Mouse (Mus musculus): ENCODE results near the gene Dbp. TPM values are rescaled to one million over a fixed set of nuclear protein-coding genes. Genes with fewer than 3 reads are reported as not detected.

Gene Dbp
- polyA plus RNA-seq, 1 experiment from 2014 or later = 4.3 TPM

- 83% methylated on average over 12 of the region's 12 CpGs for WGBS
- Histone ChIP-seq H3K4me1 (peaks cover 8% of the 10 kb centered on the region), H3K9ac (no peak overlapping the region), H3K9me3 (no peaks in the 10 kb centered on the region), H3K36me3 (no peaks in the 10 kb centered on the region), H3K27ac (no peak overlapping the region), H3K27me3 (no peaks in the 10 kb centered on the region), H3K4me2 (no peak overlapping the region), H3K4me3 (no peak overlapping the region)
- no peak for ATAC-seq (ENCODE audit: insufficient number of reproducible peaks, low FRiP score, low TSS enrichment, low read depth)
Observed at GRCm38 (mm10) chr7:45741308-45741707, 36.4 kb downstream of the Dbp start.

GRCm38 (mm10) chr7:45741777-45742176, 36.9 kb downstream of the Dbp start:
- no peak for ATAC-seq (ENCODE audit: insufficient number of reproducible peaks, low FRiP score, low TSS enrichment, low read depth)
- Histone ChIP-seq H3K27ac (no peak overlapping the region), H3K27me3 (no peaks in the 10 kb centered on the region), H3K4me1 (peaks cover 8% of the 10 kb centered on the region), H3K4me3 (peak overlapping the region; percentile 36), H3K36me3 (no peaks in the 10 kb centered on the region), H3K9ac (no peak overlapping the region), H3K4me2 (peak overlapping the region; percentile 48), H3K9me3 (no peaks in the 10 kb centered on the region)
- 32% methylated on average over 11 of the region's 11 CpGs for WGBS

- no peak for ATAC-seq (ENCODE audit: insufficient number of reproducible peaks, low FRiP score, low TSS enrichment, low read depth)
- Histone ChIP-seq H3K9me3 (no peaks in the 10 kb centered on the region), H3K27me3 (no peaks in the 10 kb centered on the region), H3K4me1 (peaks cover 8% of the 10 kb centered on the region), H3K4me3 (peak overlapping the region; percentile 36), H3K4me2 (peak overlapping the region; percentile 48), H3K27ac (no peak overlapping the region), H3K36me3 (no peaks in the 10 kb centered on the region), H3K9ac (no peak overlapping the region)
- WGBS = 39% methylated on average over 19 of the region's 19 CpGs
Observed at GRCm38 (mm10) chr7:45742338-45742737, 37.5 kb downstream of the Dbp start.

GRCm38 (mm10) chr7:45744387-45744786, 39.5 kb downstream of the Dbp start:
- WGBS = 25% methylated on average over 2 of the region's 2 CpGs
- Histone ChIP-seq H3K4me1 (peaks cover 11% of the 10 kb centered on the region), H3K27ac (no peak overlapping the region), H3K9ac (no peak overlapping the region), H3K9me3 (no peaks in the 10 kb centered on the region), H3K4me3 (no peak overlapping the region), H3K36me3 (no peaks in the 10 kb centered on the region), H3K4me2 (no peak overlapping the region), H3K27me3 (no peaks in the 10 kb centered on the region)
- ATAC-seq (ENCODE audit: insufficient number of reproducible peaks, low FRiP score, low TSS enrichment, low read depth) = no peak

DNA sequence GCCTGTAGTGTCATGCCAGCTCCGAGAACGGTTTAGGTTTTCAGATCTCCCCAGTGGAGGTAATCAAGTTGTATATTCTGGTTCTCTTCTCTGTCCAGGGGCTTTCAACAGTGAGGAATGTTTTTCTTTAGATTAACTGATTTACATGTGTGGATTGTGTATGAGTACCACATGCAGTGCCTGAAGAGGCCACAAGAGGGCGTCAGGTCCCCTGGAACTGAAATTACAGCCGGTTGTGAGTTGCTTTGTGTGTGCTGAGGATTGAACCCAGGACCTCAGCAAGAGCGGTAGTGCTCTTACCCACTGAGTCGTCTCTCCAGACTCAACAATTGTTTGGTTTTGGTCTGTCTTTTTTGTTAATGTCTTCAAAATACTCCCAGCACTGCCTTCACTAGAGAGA, 41.6 kb downstream of the Dbp start:
- no peak overlapping the region for H3K4me3 ChIP-seq
- H3K9ac ChIP-seq = no peak overlapping the region
- H3K9me3 ChIP-seq = no peaks in the 10 kb centered on the region
- H3K27me3 ChIP-seq = no peaks in the 10 kb centered on the region
- H3K4me1 ChIP-seq = peaks cover 16% of the 10 kb centered on the region
- H3K36me3 ChIP-seq = no peaks in the 10 kb centered on the region
- 65% methylated on average over 6 of the region's 6 CpGs for whole genome bisulfite sequencing
- H3K27ac ChIP-seq = no peak overlapping the region
- no peak overlapping the region for H3K4me2 ChIP-seq
- ATAC-seq (ENCODE audit: insufficient number of reproducible peaks, low FRiP score, low TSS enrichment, low read depth) = no peak

- peaks cover 8% of the 10 kb centered on the region; the same call in 1 of the 2 replicates for H3K4me1 ChIP-seq
- H3K36me3 ChIP-seq = no peaks in the 10 kb centered on the region
- no peak overlapping the region for H3K4me3 ChIP-seq
- no peaks in the 10 kb centered on the region for H3K9me3 ChIP-seq
- H3K27me3 ChIP-seq = no peaks in the 10 kb centered on the region
- no peak overlapping the region for H3K4me2 ChIP-seq
- WGBS = 86% methylated on average over 5 of the region's 5 CpGs
- H3K27ac ChIP-seq = no peak overlapping the region
- no peak for ATAC-seq (ENCODE audit: insufficient number of reproducible peaks, low FRiP score, low TSS enrichment, low read depth)
- no peak overlapping the region for H3K9ac ChIP-seq
Observed at GRCm38 (mm10) chr7:45747450-45747849, 42.6 kb downstream of the Dbp start.

DNA sequence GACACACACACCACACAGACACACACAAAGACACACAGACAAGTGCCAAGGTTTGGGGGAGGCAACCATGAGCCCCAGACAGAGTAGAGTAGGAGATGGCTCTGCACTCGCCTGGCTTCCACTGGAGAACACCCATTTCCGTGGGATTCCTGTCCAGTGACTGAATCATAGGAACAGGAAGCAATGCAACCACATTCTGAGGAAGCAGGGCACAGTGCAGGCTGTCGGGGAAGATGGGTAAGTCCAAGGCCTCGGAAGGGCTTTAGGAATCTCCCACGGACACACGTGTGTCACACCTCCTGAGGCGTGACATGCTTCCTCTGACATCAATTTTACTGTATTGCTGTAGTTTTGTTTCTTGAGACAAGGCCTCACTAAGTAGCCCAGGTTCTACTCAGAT, 43.2 kb downstream of the Dbp start:
- Histone ChIP-seq H3K27ac (no peak overlapping the region), H3K4me3 (no peak overlapping the region), H3K9ac (no peak overlapping the region), H3K9me3 (no peaks in the 10 kb centered on the region), H3K4me2 (no peak overlapping the region), H3K4me1 (peaks cover 8% of the 10 kb centered on the region; the same call in 1 of the 2 replicates), H3K27me3 (no peaks in the 10 kb centered on the region), H3K36me3 (no peaks in the 10 kb centered on the region)
- 81% methylated on average over 7 of the region's 7 CpGs for WGBS
- ATAC-seq (ENCODE audit: insufficient number of reproducible peaks, low FRiP score, low TSS enrichment, low read depth) = no peak

DNA sequence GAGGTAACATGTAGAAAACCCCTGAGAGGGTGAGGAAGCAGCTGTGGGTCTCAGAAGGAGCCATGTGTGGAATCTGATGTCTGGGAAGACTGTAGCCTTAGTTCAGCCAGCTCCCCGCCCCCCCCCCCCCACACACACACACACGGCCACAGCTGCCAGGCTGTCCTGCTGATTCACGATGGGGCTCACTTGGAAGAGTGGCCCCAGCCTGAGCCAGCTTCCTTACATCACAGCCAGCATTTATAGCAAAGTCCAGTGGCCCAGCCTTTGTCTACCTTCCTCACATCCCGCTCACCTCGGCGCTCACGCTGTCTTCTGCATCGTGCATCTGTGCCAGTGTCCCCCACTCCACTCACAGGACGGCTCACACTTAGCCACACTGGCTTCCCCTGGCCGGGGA, 44.5 kb downstream of the Dbp start:
- H3K4me1 ChIP-seq = peaks cover 8% of the 10 kb centered on the region; the same call in 1 of the 2 replicates
- no peak overlapping the region for H3K27ac ChIP-seq
- H3K4me3 ChIP-seq = no peak overlapping the region
- no peak overlapping the region for H3K4me2 ChIP-seq
- H3K27me3 ChIP-seq = no peaks in the 10 kb centered on the region
- WGBS = 33% methylated on average over 9 of the region's 10 CpGs
- no peak for ATAC-seq (ENCODE audit: insufficient number of reproducible peaks, low FRiP score, low TSS enrichment, low read depth)
- H3K9me3 ChIP-seq = no peaks in the 10 kb centered on the region
- H3K9ac ChIP-seq = no peak overlapping the region
- H3K36me3 ChIP-seq = no peaks in the 10 kb centered on the region

- 64% methylated on average over 9 of the region's 9 CpGs for WGBS
Observed at GRCm38 (mm10) chr7:45750162-45750561, 45.3 kb downstream of the Dbp start.

GRCm38 (mm10) chr7:45755703-45756102, 50.8 kb downstream of the Dbp start:
- Histone ChIP-seq H3K9me3 (no peaks in the 10 kb centered on the region), H3K9ac (no peak overlapping the region), H3K27me3 (peaks cover 28% of the 10 kb centered on the region), H3K27ac (no peak overlapping the region), H3K4me3 (no peak overlapping the region), H3K36me3 (no peaks in the 10 kb centered on the region), H3K4me2 (no peak overlapping the region), H3K4me1 (peaks cover 7% of the 10 kb centered on the region; the same call in 1 of the 2 replicates)
- 58% methylated on average over 6 of the region's 6 CpGs for WGBS
- no peak for ATAC-seq (ENCODE audit: insufficient number of reproducible peaks, low FRiP score, low TSS enrichment, low read depth)

More at GRCm38 (mm10) chr7:45750162-45750561, 45.3 kb downstream of the Dbp start:
- no peak overlapping the region for H3K27ac ChIP-seq
- no peak overlapping the region for H3K4me2 ChIP-seq
- H3K4me3 ChIP-seq = no peak overlapping the region
- ATAC-seq (ENCODE audit: insufficient number of reproducible peaks, low FRiP score, low TSS enrichment, low read depth) = no peak
- no peaks in the 10 kb centered on the region for H3K36me3 ChIP-seq
- peaks cover 8% of the 10 kb centered on the region; the same call in 1 of the 2 replicates for H3K4me1 ChIP-seq
- H3K27me3 ChIP-seq = no peaks in the 10 kb centered on the region
- no peak overlapping the region for H3K9ac ChIP-seq
- no peaks in the 10 kb centered on the region for H3K9me3 ChIP-seq

GRCm38 (mm10) chr7:45759400-45759799, 54.5 kb downstream of the Dbp start:
- Histone ChIP-seq H3K4me1 (peaks cover 7% of the 10 kb centered on the region; the same call in 1 of the 2 replicates), H3K27ac (no peak overlapping the region; the same call in 1 of the 2 replicates), H3K9ac (no peak overlapping the region), H3K4me3 (peak overlapping the region; percentile 21), H3K9me3 (no peaks in the 10 kb centered on the region), H3K4me2 (peak overlapping the region; percentile 42), H3K36me3 (no peaks in the 10 kb centered on the region), H3K27me3 (peaks cover 28% of the 10 kb centered on the region)
- 3% methylated on average over 26 of the region's 27 CpGs for WGBS
- no peak for ATAC-seq (ENCODE audit: insufficient number of reproducible peaks, low FRiP score, low TSS enrichment, low read depth)
